Mouse (Mus musculus) kidney, embryonic 14.5 days (tissue): ENCODE data around the gene Calml4. TPM values are rescaled to one million over a fixed set of nuclear protein-coding genes. Genes with fewer than 3 reads are reported as not detected.
"Not testable (repeated sequence)": the region's sequence is repeated elsewhere in the genome, so short reads cannot be mapped to it uniquely, and the experiment has no call there.

ENCODE experiments used
- ATAC-seq: fragments of 200-750 bp; cut with Nextera tagmentation; 2 replicates; pipeline ENCODE4 v1.8.0; 2017; ENCODE audit warnings: moderate number of reproducible peaks, mild to moderate bottlenecking, moderate TSS enrichment, moderate library complexity; ENCODE audit not compliant: low FRiP score, low TSS enrichment
- H3K27ac ChIP-seq: fragments of 300-500 bp; sonication (generic); 2 replicates; pipeline ENCODE4 v1.5.1; 2014; ENCODE audit warnings: low read depth, mild to moderate bottlenecking, low read length, moderate library complexity, mixed read lengths
- H3K27me3 ChIP-seq: fragments of 300-500 bp; sonication (generic); 2 replicates; pipeline ENCODE4 v1.6.1; 2014; ENCODE audit warnings: mild to moderate bottlenecking, low read length; ENCODE audit not compliant: control insufficient read depth, insufficient read depth
- H3K36me3 ChIP-seq: fragments of 300-500 bp; sonication (generic); 2 replicates; pipeline ENCODE4 v1.6.1; 2014; ENCODE audit warnings: low read length, mixed read lengths; ENCODE audit not compliant: control insufficient read depth, insufficient read depth
- H3K4me1 ChIP-seq: fragments of 300-500 bp; sonication (generic); 2 replicates; pipeline ENCODE4 v1.6.1; 2014; ENCODE audit warnings: low read length, mixed read lengths; ENCODE audit not compliant: control insufficient read depth, insufficient read depth
- H3K4me2 ChIP-seq: fragments of 300-500 bp; sonication (generic); replicated peaks from 2 replicates; pipeline ENCODE4 v1.6.1; 2014; ENCODE audit warnings: low read depth, mild to moderate bottlenecking, low read length
- H3K4me3 ChIP-seq: fragments of 300-500 bp; sonication (generic); 2 replicates; pipeline ENCODE4 v1.5.1; 2014; ENCODE audit warnings: mild to moderate bottlenecking, low read length
- H3K9ac ChIP-seq: fragments of 300-500 bp; sonication (generic); 2 replicates; pipeline ENCODE4 v1.6.1; 2014; ENCODE audit warnings: low read depth, mild to moderate bottlenecking, low read length, moderate library complexity
- H3K9me3 ChIP-seq: fragments of 300-500 bp; sonication (generic); 2 replicates; pipeline ENCODE4 v1.6.1; 2016; ENCODE audit warnings: low read length; ENCODE audit not compliant: control insufficient read depth
- WGBS: fragments of 180-500 bp; shearing (Covaris S2); extraction: QIAGEN DNeasy Blood & Tissue Kit; methylation state at CpG from one replicate; pipeline ENCODE4 v1.1.7; 2014; 5-methylcytosine and 5-hydroxymethylcytosine counted together
- polyA plus RNA-seq: library from polyadenylated mRNA; unstranded; fragments of >200 nt; fragmentation: Nextera tagmentation; extraction: Ambion mirVana; gene quantifications from 2 replicates; pipeline ENCODE4 v1.2.1, GENCODE M21; 2014

The Calml4 gene
- polyA plus RNA-seq, 1 experiment from 2014 or later = 59.7 TPM

DNA sequence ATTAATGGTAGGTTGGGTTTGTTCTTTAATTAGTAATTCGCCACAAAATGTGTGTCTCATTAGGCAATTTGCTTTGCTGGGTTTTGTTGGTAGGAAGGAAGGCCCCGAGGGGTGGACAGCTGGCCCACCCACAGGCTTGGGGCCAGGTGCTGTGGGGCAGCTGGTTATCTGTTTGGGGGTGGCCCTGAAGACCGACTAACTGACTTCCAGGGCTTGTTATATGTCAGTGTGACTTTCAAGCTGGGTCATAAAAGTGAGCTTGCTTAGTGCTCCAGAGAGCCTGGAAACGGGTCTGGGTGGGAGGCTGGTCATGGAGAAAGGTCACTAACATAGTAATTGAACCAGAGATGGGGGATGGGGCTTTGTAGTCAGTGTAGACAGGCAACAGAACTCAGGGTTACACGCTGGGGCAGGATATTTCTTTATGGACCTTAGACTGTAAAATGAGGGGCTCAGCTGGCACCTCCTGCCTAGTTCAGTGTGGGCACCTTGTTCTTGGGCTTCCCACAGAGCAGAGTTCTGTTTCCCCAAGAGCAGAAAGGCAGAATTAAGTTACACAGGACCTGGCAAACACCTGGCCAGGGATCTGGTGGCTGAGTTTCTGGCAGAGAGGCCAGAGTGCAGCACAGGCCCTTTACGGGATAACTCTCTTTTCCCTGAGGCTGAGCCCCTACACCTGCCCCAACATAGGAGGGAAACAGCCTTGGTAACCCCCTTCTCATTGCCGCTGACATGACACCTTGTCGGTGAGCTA is 563 bp downstream of the Calml4 start:
- Histone ChIP-seq H3K27ac (peak overlapping the region; percentile 93), H3K9me3 (no peaks in the 10 kb centered on the region), H3K36me3 (no peaks in the 10 kb centered on the region), H3K9ac (peak overlapping the region; percentile 32), H3K4me2 (peak overlapping the region; percentile 41), H3K4me1 (peaks cover 37% of the 10 kb centered on the region), H3K4me3 (peak overlapping the region; percentile 22; the same call in 1 of the 2 replicates), H3K27me3 (no peaks in the 10 kb centered on the region)
- ATAC-seq = peak; percentile 36
- 24% methylated on average over 8 of the region's 8 CpGs for WGBS

DNA sequence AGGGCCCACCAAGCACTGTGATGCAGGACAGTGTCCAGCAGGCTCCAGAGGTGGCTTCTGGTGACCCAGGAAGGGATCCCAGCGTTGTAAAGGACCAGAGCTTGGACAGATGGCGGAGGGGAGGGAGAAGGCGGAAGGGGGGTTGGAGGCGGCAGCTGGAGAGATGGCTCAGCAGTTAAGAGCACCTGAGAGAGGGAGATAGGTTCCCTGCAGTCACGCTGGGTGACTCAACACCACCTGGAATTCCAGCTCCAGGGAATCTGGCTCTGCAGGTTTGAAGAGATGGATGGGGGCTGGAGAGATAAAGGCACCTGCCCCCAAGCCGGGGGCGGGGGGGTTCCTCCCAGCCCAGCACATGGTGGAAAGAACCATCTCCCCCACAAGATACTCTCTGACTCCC is 2.2 kb downstream of the Calml4 start:
- H3K27me3 ChIP-seq, H3K4me3 ChIP-seq, H3K27ac ChIP-seq, ATAC-seq, H3K9ac ChIP-seq, H3K9me3 ChIP-seq, H3K36me3 ChIP-seq, H3K4me2 ChIP-seq: not testable (repeated sequence)
- H3K4me1 ChIP-seq = peaks cover 33% of the 10 kb centered on the region
- 37% methylated on average over 6 of the region's 7 CpGs for WGBS

DNA sequence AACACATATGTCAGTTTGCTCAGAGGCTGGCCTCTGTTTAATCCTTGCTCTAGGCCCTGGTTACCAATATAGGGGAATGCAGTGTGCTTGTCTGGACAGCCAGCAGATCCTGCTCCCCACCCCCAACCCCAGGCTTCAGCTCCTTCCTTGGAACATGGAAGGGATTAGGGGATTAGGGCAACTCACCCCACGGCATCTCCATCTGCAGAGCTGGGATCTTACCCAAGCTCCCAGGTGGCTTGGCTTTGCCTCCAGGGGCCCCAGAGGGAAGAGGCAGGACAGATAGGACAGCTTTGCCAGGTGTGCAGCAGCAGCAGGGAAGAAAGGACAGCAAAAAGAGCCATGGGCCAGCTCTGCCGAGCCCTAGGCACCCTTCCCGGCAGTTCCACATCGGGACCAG is 3.0 kb downstream of the Calml4 start:
- Histone ChIP-seq H3K36me3 (no peaks in the 10 kb centered on the region), H3K4me2 (no peak overlapping the region), H3K9me3 (no peaks in the 10 kb centered on the region), H3K9ac (no peak overlapping the region), H3K4me1 (peaks cover 33% of the 10 kb centered on the region), H3K27ac (no peak overlapping the region), H3K27me3 (no peaks in the 10 kb centered on the region), H3K4me3 (no peak overlapping the region)
- ATAC-seq = no peak
- WGBS = 88% methylated on average over 4 of the region's 4 CpGs

DNA sequence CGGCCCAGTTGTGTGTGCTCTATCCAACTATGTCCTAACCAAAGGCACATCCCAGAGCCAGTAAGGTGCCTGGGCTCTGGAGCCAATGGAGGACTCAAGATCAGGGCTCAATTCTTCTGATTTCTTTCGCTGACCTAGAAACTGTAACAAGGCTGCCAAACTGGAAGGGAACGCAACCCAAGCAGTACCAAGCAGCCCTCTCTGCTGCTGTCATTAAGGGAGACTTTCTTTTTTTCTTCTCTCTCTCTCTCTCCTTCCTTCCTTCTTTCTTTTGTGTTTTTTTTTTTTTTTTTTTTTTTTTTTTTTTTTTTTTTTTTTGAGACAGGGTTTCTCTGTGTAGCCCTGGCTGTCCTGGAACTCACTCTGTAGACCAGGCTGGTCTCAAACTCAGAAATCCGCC is 11.4 kb downstream of the Calml4 start:
- H3K4me2 ChIP-seq, H3K27me3 ChIP-seq, H3K9ac ChIP-seq, H3K4me3 ChIP-seq, H3K36me3 ChIP-seq, H3K9me3 ChIP-seq, H3K27ac ChIP-seq, H3K4me1 ChIP-seq, ATAC-seq: not testable (repeated sequence)
- 91% methylated on average over 4 of the region's 4 CpGs for WGBS

DNA sequence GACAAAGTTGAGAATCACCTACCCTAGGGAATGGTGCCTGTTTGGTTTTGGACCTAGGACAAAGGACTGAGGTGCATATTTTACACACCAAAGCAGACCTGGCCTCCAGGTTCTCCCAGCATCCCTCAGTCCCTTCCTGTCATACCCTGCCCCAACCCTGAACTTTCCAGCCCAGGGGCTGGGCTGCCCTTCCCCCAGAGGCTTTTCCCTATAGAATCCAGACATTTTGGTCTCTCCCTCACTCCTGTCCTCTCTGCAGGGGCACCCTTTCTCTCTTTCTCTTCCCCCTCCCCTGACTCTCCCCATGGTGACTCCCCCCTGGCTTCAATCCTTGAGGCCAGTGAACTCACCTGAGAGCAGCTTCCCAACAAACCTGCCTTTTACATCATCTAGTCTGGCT is 12.8 kb downstream of the Calml4 start:
- Histone ChIP-seq H3K4me2 (no peak overlapping the region), H3K27me3 (no peaks in the 10 kb centered on the region), H3K9me3 (no peaks in the 10 kb centered on the region), H3K9ac (no peak overlapping the region), H3K27ac (no peak overlapping the region), H3K36me3 (no peaks in the 10 kb centered on the region), H3K4me1 (peaks cover 6% of the 10 kb centered on the region; the same call in 1 of the 2 replicates), H3K4me3 (no peak overlapping the region)
- ATAC-seq = no peak

DNA sequence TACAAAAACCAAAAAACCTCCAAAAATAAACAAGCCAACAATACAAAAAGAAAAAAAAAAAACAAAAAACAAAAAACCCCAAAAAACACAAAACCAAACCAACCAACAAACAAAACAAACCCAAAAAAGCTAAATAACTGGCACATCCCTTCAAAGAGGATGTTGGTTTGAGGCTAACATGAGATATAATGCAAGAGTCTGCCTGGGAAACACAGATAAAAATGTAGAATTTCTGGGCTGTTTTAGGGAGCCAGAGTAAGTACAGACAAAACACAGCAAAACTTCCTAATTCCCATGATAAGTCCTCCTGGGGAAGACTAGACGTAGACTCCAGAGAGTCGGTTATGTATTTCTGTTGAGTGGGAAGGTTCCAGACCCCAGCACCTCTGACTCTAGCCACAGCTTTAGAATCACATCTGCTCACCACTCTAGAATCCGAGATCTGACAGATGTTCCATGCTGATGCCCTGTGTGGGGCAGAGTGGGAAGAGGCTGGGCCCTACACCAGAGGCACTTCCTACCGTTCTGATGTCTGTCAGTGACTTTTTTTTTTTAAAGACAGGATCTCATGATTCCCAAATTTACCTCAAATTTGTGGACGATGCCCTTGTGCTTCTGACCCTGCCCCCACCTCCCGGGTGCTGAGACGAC is 19.2 kb downstream of the Calml4 start:
- ATAC-seq = no peak
- H3K4me3 ChIP-seq = no peak overlapping the region
- peaks cover 16% of the 10 kb centered on the region for H3K36me3 ChIP-seq
- no peak overlapping the region for H3K9ac ChIP-seq
- 81% methylated on average over 7 of the region's 7 CpGs for WGBS
- no peak overlapping the region for H3K4me2 ChIP-seq
- no peaks in the 10 kb centered on the region for H3K9me3 ChIP-seq
- H3K27me3 ChIP-seq = no peaks in the 10 kb centered on the region
- peaks cover 3% of the 10 kb centered on the region; the same call in 1 of the 2 replicates for H3K4me1 ChIP-seq
- H3K27ac ChIP-seq = no peak overlapping the region

DNA sequence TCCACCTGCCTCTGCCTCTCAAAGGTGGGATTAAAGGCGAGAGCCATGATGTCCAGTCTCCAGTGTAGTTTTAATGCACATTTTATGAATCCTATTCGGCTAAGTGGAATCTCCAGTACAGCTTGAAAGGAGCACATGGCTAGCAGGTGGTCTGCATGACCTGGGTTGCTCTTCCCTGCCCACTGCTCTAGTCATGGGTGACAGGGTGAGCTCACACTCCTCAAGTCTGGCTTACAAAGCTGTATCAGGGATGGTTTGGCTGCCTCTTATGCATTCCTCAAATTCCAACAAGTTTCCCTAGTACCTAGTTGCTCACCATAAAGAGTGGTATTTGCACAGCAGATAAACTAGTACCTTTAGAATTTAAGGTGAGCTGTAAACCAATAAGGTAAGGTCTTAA is 19.9 kb downstream of the Calml4 start:
- peaks cover 21% of the 10 kb centered on the region for H3K36me3 ChIP-seq
- no peaks in the 10 kb centered on the region for H3K27me3 ChIP-seq
- peaks cover 7% of the 10 kb centered on the region; the same call in 1 of the 2 replicates for H3K4me1 ChIP-seq
- H3K9me3 ChIP-seq = no peaks in the 10 kb centered on the region
- no peak overlapping the region for H3K27ac ChIP-seq
- ATAC-seq = no peak
- no peak overlapping the region for H3K9ac ChIP-seq
- H3K4me3 ChIP-seq = no peak overlapping the region
- no peak overlapping the region for H3K4me2 ChIP-seq
- WGBS = 79% methylated on average over 2 of the region's 2 CpGs

DNA sequence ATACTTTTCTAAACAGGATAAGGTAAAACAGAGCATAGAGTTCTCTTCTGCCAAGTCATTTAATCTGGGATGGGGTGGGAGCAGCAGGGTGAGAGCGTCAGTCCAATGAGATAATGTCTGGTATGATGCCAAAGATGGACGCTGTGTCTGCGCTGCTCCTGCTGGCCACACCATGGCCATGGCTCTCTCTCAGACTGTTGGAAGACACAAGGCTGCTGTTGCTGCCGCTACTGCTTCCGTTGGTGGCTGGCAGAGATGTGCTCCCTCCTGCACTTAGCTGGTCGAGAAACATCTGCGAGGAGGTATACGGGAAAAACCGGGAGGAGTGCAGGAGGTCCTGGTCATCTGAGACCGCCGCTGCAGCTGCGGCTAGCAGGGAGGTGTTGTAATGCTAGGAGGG is 24.0 kb downstream of the Calml4 start:
- Histone ChIP-seq H3K9me3 (no peaks in the 10 kb centered on the region), H3K9ac (no peak overlapping the region), H3K27ac (no peak overlapping the region), H3K4me2 (no peak overlapping the region), H3K4me3 (no peak overlapping the region), H3K4me1 (peaks cover 7% of the 10 kb centered on the region; the same call in 1 of the 2 replicates), H3K27me3 (no peaks in the 10 kb centered on the region), H3K36me3 (peaks cover 47% of the 10 kb centered on the region)
- WGBS = 62% methylated on average over 12 of the region's 12 CpGs
- ATAC-seq = 0 out of 2 replicates have a peak, but pooled peaks have one; percentile 20

DNA sequence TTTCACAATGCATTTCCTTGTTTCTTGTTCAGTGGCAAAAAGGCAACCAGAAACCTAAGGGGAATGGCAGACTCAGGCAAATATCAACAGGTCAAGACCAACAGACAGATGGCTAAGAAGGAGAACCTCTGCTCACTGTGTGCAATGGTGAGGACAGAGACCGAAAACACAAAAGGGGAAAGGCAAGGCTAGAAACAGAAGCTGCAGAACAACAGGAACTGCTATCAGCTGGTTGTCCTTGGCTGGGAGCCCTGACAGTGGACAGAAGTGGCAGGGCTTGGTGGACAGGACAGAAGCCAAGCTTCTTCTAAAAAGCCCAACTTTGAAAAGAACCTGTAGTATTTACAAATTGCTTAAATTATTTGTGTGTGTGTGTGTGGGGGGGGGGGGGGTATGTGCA is 36.6 kb downstream of the Calml4 start:
- Histone ChIP-seq H3K4me1 (no peaks in the 10 kb centered on the region), H3K4me2 (no peak overlapping the region), H3K9me3 (0 out of 2 replicates have a peak, but pooled peaks cover 2% of the 10 kb centered on the region), H3K4me3 (no peak overlapping the region), H3K36me3 (peaks cover 37% of the 10 kb centered on the region), H3K27me3 (no peaks in the 10 kb centered on the region), H3K27ac (no peak overlapping the region), H3K9ac (no peak overlapping the region)
- 87% methylated on average over 1 of the region's 1 CpGs for WGBS
- no peak for ATAC-seq
